Mouse (Mus musculus): ENCODE results near the gene Ugt1a6a.
"Not testable (repeated sequence)": the region's sequence is repeated elsewhere in the genome, so short reads cannot be mapped to it uniquely, and the experiment has no call there.

GRCm38 (mm10) chr1:88223011-88223515, 88.5 kb downstream of the Ugt1a6a start:
- TF ChIP-seq POLR2A (IDR thresholded peaks at IDR 0.05; ENCODE audit: low read depth, low read length); CTCF (conservative IDR thresholded peaks at IDR 0.05; ENCODE audit: insufficient read depth, insufficient read length, low read depth, low read length): not testable (repeated sequence)

Measured in kidney, adult 2 months (tissue).